Mouse (Mus musculus) ES-E14 (cell line): ENCODE data around the gene Oas1e.

Experiments used
- CHD2 ChIP-seq: IDR thresholded peaks from 2 replicates; pipeline ENCODE4 v1.6.1; 2014; ENCODE audit warnings: mild to moderate bottlenecking, low read depth, low read length, inconsistent platforms
- HCFC1 ChIP-seq: IDR thresholded peaks from 2 replicates; pipeline ENCODE4 v1.6.1; 2012; ENCODE audit warnings: low read length, inconsistent platforms, borderline replicate concordance; ENCODE audit not compliant: insufficient read depth
- MAFK ChIP-seq: IDR thresholded peaks from 2 replicates; pipeline ENCODE4 v1.6.1; 2014; ENCODE audit warnings: mild to moderate bottlenecking, low read depth, low read length, inconsistent platforms; ENCODE audit not compliant: insufficient read depth
- ZC3H11A ChIP-seq: IDR thresholded peaks from 2 replicates; pipeline ENCODE4 v1.6.1; 2012; ENCODE audit warnings: low read depth, mild to moderate bottlenecking, inconsistent platforms, low read length, borderline replicate concordance
- ZNF384 ChIP-seq: IDR thresholded peaks from 2 replicates; pipeline ENCODE4 v1.6.1; 2012; ENCODE audit warnings: low read depth, low read length, inconsistent platforms

GRCm38 (mm10) chr5:120749688-120750087 is 45.6 kb downstream of the Oas1e start, which contains the start of gene Oas2:
- TF ChIP-seq ZNF384 (no peak), HCFC1 (no peak), ZC3H11A (no peak), MAFK (no peak), CHD2 (no peak)
